Mouse (Mus musculus) erythroblast, embryonic 14.5 days (primary cell): ENCODE measurements around the gene Anks1.

Experiments
- GATA1 ChIP-seq: IDR thresholded peaks from 2 replicates; pipeline ENCODE4 v1.6.1; 2012; ENCODE audit warnings: low read length, inconsistent platforms, mixed read lengths
- TAL1 ChIP-seq: IDR thresholded peaks from 3 replicates; pipeline ENCODE4 v1.6.1; 2012; ENCODE audit warnings: low read length, inconsistent platforms, mixed read lengths

DNA sequence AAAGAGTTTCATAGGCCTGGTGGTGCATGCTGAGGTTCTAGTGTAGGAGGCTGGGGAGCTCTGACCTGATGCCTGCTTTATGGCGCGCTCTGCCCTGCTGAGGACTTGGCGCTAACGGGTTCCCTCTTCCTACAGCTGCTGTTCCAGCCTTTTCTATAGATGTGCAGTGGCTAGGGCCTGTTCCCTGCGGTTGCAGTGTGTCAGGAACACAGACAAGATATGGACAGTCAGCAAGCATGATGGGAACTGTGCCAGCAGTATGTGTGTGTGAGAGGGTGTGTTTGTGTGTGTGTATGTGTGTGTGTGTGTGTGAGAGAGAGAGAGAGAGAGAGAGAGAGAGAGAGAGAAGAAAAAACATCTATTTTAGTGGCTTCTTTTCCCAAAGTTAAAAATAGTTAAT lies 29.9 kb downstream of the Anks1 start:
- no peak for TF ChIP-seq TAL1
- TF ChIP-seq GATA1, result no peak
